Mouse (Mus musculus) midbrain, embryonic 16.5 days (tissue): ENCODE data around the gene Lsm7. TPM values are rescaled to one million over a fixed set of nuclear protein-coding genes. Genes with fewer than 3 reads are reported as not detected.

Source experiments
- ATAC-seq: fragments of 200-750 bp; cut with Nextera tagmentation; 2 replicates; pipeline ENCODE4 v1.8.0; 2017; ENCODE audit warnings: moderate TSS enrichment
- H3K27ac ChIP-seq: fragments of 300-500 bp; sonication (generic); 2 replicates; pipeline ENCODE4 v1.5.1; 2014; ENCODE audit warnings: mild to moderate bottlenecking, low read length, mixed read lengths
- H3K27me3 ChIP-seq: fragments of 300-500 bp; sonication (generic); 2 replicates; pipeline ENCODE4 v1.6.1; 2014; ENCODE audit warnings: low read depth, low read length, mixed read lengths; ENCODE audit not compliant: control insufficient read depth, insufficient read depth
- H3K36me3 ChIP-seq: fragments of 300-500 bp; sonication (generic); 2 replicates; pipeline ENCODE4 v1.6.1; 2014; ENCODE audit warnings: mild to moderate bottlenecking, low read length, moderate library complexity, mixed read lengths; ENCODE audit not compliant: control insufficient read depth, insufficient read depth
- H3K4me1 ChIP-seq: fragments of 300-500 bp; sonication (generic); 2 replicates; pipeline ENCODE4 v1.6.1; 2014; ENCODE audit warnings: mild to moderate bottlenecking, low read length, mixed read lengths; ENCODE audit not compliant: control insufficient read depth, insufficient read depth
- H3K4me2 ChIP-seq: fragments of 300-500 bp; sonication (generic); 2 replicates; pipeline ENCODE4 v1.6.1; 2014; ENCODE audit warnings: mild to moderate bottlenecking, low read length, mixed read lengths
- H3K4me3 ChIP-seq: fragments of 300-500 bp; sonication (generic); 2 replicates; pipeline ENCODE4 v1.5.1; 2014; ENCODE audit warnings: low read depth, mild to moderate bottlenecking, low read length, moderate library complexity, mixed read lengths
- H3K9ac ChIP-seq: fragments of 300-500 bp; sonication (generic); 2 replicates; pipeline ENCODE4 v1.6.1; 2014; ENCODE audit warnings: low read depth, low read length, mixed read lengths
- H3K9me3 ChIP-seq: fragments of 300-500 bp; sonication (generic); replicated peaks from 2 replicates; pipeline ENCODE4 v1.6.1; 2014; ENCODE audit warnings: mild to moderate bottlenecking, low read length, mixed read lengths; ENCODE audit not compliant: control insufficient read depth, poor library complexity, severe bottlenecking
- WGBS: fragments of 180-500 bp; shearing (Covaris S2); extraction: QIAGEN DNeasy Blood & Tissue Kit; methylation state at CpG from one replicate; pipeline ENCODE4 v1.1.7; 2014; 5-methylcytosine and 5-hydroxymethylcytosine counted together
- polyA plus RNA-seq: library from polyadenylated mRNA; unstranded; fragments of >200 nt; fragmentation: Nextera tagmentation; extraction: Ambion mirVana; gene quantifications from 2 replicates; pipeline ENCODE4 v1.2.1, GENCODE M21; 2015

The Lsm7 gene
- polyA plus RNA-seq, 1 experiment from 2014 or later = 202 TPM

DNA sequence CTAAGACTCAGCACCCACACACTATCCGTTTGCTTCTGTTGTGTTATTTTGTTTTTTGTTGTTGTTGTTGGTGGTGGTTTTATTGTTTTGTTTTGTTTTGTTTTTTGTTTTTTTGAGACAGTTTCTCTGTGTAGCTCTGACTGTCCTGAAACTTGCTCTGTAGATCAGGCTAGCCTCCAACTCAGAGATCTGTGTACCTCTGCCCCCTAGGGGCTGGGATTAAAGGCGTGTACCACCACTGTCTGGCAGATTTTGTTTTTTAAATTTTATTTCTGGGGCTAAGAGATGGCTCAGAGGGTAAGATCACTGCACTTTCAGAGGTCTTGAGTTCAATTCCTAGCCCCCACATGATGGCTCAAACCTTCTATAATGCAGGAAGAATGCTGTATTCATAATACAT lies 25.9 kb upstream of the Lsm7 start:
- Histone ChIP-seq H3K9ac (no peak overlapping the region), H3K4me1 (no peaks in the 10 kb centered on the region), H3K4me2 (no peak overlapping the region), H3K27ac (no peak overlapping the region), H3K4me3 (no peak overlapping the region), H3K27me3 (no peaks in the 10 kb centered on the region; the same call in 1 of the 2 replicates), H3K36me3 (no peaks in the 10 kb centered on the region), H3K9me3 (no peaks in the 10 kb centered on the region)
- ATAC-seq = no peak
- WGBS = 83% methylated on average over 2 of the region's 2 CpGs

DNA sequence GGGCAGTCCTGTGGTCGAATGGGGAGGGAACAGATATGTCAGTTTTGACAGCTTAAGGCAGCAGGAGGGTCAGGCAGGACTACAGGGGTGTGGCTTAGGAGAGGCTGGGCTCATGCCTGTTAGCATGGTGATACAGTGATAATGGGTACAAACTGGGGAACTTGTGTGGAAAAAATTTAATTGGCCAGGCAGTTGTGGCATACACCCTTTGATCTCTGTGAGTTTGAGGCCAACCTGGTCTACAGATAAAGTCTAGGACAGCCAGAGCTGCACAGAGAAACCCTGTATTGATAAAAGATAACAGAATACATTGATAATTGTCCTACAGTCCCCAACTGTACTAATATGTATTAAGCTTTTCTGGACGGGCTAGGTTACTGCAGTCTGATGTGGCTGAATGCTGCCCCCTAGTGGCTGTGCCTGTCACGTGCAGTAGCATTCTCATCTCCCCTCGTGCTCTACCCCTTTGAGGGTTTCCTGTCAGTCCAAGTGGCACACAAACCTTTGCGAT lies 25.2 kb upstream of the Lsm7 start:
- H3K27me3 ChIP-seq = no peaks in the 10 kb centered on the region; the same call in 1 of the 2 replicates
- H3K9ac ChIP-seq = no peak overlapping the region
- no peaks in the 10 kb centered on the region for H3K9me3 ChIP-seq
- H3K36me3 ChIP-seq = no peaks in the 10 kb centered on the region
- ATAC-seq = 0 out of 2 replicates have a peak, but pooled peaks have one; percentile 9
- H3K27ac ChIP-seq = no peak overlapping the region
- no peak overlapping the region for H3K4me3 ChIP-seq
- H3K4me2 ChIP-seq = no peak overlapping the region
- H3K4me1 ChIP-seq = no peaks in the 10 kb centered on the region
- WGBS = 28% methylated on average over 5 of the region's 5 CpGs

DNA sequence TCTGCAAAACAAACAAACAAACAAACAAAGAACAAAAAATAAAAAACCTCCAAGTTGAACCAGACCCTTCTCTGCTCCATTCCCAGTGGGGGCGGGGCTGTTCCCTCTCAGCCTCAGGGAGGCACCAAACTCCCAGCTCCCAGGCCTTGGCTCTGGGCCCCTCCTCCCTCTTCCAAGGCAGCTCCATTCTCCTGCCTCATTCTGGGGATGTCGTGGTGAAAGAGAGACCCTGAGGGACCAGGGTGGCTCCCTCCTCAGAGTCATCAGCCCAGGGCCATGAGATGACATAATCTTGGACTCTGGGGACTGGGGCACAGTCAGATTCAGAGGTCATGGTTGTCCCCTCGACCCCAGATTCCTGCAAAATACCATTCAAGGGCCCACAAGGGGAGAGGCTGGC lies 21.6 kb upstream of the Lsm7 start:
- Histone ChIP-seq H3K27me3 (no peaks in the 10 kb centered on the region; the same call in 1 of the 2 replicates), H3K9ac (no peak overlapping the region), H3K4me1 (no peaks in the 10 kb centered on the region), H3K36me3 (no peaks in the 10 kb centered on the region), H3K4me3 (no peak overlapping the region), H3K27ac (no peak overlapping the region), H3K4me2 (no peak overlapping the region), H3K9me3 (no peaks in the 10 kb centered on the region)
- ATAC-seq = no peak
- WGBS = 22% methylated on average over 3 of the region's 3 CpGs

DNA sequence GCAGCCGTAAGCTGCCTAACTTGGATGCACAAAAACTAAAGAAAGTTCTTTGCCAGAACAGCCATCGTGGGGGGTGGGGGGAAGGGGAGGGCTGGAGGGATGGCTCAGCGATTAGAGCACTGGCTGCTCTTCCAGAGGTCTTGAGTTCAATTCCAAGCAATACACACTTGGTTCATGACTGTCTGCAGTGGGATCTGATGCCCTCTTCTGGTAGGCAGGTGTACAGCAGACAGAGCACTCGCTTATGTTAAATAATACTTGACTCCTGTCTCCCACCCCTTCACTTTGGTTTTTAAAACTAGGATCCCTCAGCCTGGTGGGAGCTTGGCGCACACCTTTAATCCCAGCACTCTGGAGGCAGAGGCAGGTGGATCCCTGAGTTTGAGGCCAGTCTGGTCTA lies 21.0 kb upstream of the Lsm7 start:
- Histone ChIP-seq H3K9ac (no peak overlapping the region), H3K4me3 (no peak overlapping the region), H3K4me2 (no peak overlapping the region), H3K9me3 (no peaks in the 10 kb centered on the region), H3K27me3 (no peaks in the 10 kb centered on the region; the same call in 1 of the 2 replicates), H3K4me1 (no peaks in the 10 kb centered on the region), H3K27ac (no peak overlapping the region), H3K36me3 (no peaks in the 10 kb centered on the region)
- WGBS = 28% methylated on average over 5 of the region's 5 CpGs
- ATAC-seq = no peak

DNA sequence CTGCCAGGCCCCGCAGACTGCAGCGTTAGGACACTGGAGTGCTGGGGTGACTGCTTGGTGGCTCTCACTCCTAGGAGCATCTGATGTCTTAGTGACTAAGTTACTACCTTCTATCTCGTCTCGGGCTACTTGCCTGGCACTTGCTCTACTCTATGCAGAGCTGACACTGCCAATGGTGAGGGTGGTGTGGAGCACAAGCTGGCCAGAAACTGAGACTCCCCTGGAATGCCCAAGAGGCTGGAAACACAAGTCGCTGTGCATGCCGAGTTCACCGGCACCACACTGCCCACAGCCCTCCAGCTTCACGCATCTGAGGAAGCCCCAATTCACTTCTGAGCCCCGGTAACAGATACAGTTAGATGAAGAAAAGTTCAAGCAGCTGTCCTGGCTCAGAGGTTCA lies 19.0 kb upstream of the Lsm7 start:
- H3K9ac ChIP-seq = no peak overlapping the region
- H3K4me2 ChIP-seq = no peak overlapping the region
- H3K4me1 ChIP-seq = no peaks in the 10 kb centered on the region
- no peaks in the 10 kb centered on the region; the same call in 1 of the 2 replicates for H3K27me3 ChIP-seq
- 81% methylated on average over 9 of the region's 9 CpGs for WGBS
- ATAC-seq = no peak
- no peaks in the 10 kb centered on the region for H3K9me3 ChIP-seq
- no peak overlapping the region for H3K4me3 ChIP-seq
- no peaks in the 10 kb centered on the region for H3K36me3 ChIP-seq
- H3K27ac ChIP-seq = no peak overlapping the region

DNA sequence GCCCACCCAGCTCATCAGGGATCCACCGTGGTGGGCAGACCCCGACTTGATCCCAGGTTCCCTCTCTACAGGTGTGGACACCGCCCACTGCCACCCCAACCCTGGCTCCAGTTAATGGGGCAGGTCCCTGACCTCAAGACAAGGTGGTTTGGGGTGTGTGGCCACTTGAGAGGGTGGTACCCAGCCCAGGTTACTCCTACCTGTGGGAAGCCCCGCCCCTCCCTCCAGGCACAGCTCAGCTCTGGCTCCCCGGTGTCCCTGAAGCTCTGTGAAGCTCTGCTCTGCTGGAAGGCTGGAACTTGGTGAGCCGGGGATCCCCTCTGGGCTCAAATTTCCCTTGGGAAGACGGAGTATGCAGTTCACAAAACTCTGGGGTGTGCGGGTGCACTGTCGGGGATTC lies 16.6 kb upstream of the Lsm7 start, which contains the start of gene Tmprss9:
Gene Tmprss9 (plus strand): TSS at position 268 of the 400 bp plus-strand sequence.
- H3K27ac ChIP-seq = no peak within 1 kb of the TSS
- H3K27me3 ChIP-seq = no peaks in the 10 kb centered on the region; the same call in 1 of the 2 replicates
- no peak for ATAC-seq
- no peaks in the 10 kb centered on the region for H3K9me3 ChIP-seq
- H3K4me2 ChIP-seq = no peak within 1 kb of the TSS
- 34% methylated on average over 9 of the region's 9 CpGs for WGBS
- no peak within 1 kb of the TSS for H3K4me3 ChIP-seq
- H3K4me1 ChIP-seq = no peaks in the 10 kb centered on the region
- H3K36me3 ChIP-seq = peaks cover 7% of the 10 kb centered on the region
- H3K9ac ChIP-seq = no peak within 1 kb of the TSS

DNA sequence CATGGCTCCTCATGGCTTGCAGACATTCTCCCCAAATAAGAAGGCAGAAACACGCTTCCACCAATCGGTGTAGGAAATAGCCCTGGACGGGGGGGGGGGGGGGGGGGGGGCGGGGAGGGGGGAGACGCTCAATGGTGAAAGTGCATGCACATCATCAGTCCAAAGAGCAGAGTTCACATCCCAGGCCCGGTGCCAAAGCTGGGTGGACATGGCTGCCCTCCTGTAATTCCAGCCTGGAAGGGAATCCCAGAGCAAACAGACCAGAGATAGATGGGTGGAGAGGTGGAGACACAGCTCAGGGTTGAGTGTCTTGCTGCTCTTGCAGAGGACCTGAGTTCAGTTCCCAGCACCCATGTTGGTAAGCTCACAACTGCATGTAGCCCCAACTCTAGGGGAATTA lies 16.0 kb upstream of the Lsm7 start:
- H3K4me1 ChIP-seq = no peaks in the 10 kb centered on the region
- no peak overlapping the region for H3K9ac ChIP-seq
- H3K4me2 ChIP-seq = no peak overlapping the region
- H3K27ac ChIP-seq = no peak overlapping the region
- WGBS = 86% methylated on average over 2 of the region's 6 CpGs
- no peak for ATAC-seq
- no peaks in the 10 kb centered on the region for H3K9me3 ChIP-seq
- no peak overlapping the region for H3K4me3 ChIP-seq
- peaks cover 8% of the 10 kb centered on the region for H3K36me3 ChIP-seq
- no peaks in the 10 kb centered on the region; the same call in 1 of the 2 replicates for H3K27me3 ChIP-seq

DNA sequence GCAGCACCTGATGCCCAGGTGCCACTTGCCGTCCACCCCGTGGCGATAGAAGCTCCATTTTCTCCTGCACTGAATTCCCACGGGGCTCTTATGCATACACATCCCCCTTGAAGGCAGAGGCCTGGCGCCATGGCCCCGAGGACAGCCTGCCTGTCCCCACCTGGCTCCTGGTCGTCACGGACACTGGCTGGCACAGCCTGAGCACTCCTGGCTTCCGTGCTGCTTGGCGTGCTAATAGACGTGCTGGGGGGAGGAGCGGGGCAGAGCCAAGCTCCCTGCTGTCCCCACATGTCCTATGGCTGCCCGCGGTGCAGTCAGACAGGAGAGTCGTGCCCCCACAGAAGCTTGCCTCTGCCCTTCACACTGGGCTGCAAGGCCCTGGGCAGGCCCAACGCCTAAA lies 9.4 kb upstream of the Lsm7 start:
- Histone ChIP-seq H3K36me3 (peaks cover 42% of the 10 kb centered on the region), H3K27me3 (no peaks in the 10 kb centered on the region), H3K9me3 (no peaks in the 10 kb centered on the region), H3K9ac (no peak overlapping the region), H3K4me2 (no peak overlapping the region), H3K27ac (no peak overlapping the region), H3K4me3 (no peak overlapping the region), H3K4me1 (no peaks in the 10 kb centered on the region)
- ATAC-seq = no peak
- WGBS = 84% methylated on average over 16 of the region's 16 CpGs

DNA sequence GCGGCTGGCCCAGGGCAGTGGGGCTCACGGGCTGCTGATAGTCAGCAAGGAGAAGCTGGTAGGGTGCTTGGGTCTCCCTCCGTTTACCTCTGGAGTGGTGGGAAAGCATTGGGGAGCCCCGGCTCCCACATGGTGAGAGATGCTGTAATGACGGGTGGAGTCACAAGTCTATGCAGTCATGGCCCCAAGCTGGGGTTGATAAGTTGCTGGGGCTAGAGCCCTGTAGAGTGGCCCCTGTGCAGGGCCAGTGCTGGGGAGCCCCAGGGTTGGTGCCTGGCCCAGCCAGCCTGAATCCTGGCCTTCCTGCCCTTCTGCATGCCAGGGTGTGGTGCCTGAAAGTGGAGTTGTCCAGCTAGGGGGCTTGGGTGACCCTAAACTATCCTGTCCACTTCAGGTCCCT lies 7.3 kb upstream of the Lsm7 start:
- ATAC-seq = no peak
- Histone ChIP-seq H3K9ac (no peak overlapping the region), H3K4me3 (no peak overlapping the region), H3K4me1 (peaks cover 3% of the 10 kb centered on the region), H3K4me2 (no peak overlapping the region), H3K36me3 (peaks cover 39% of the 10 kb centered on the region), H3K9me3 (no peaks in the 10 kb centered on the region), H3K27me3 (no peaks in the 10 kb centered on the region), H3K27ac (no peak overlapping the region)
- WGBS = 95% methylated on average over 5 of the region's 5 CpGs
